Mouse (Mus musculus) CH12.LX (cell line): ENCODE measurements around the gene Spata18.

Experiments
- CHD2 ChIP-seq: IDR thresholded peaks from 2 replicates; pipeline ENCODE4 v1.6.1; 2011; ENCODE audit warnings: low read length, improper control_type of control experiment
- CTCF ChIP-seq, 2 experiments: IDR thresholded peaks in 1 of 2; conservative IDR thresholded peaks in 1 of 2; 2 replicates each; pipeline ENCODE4 v1.5.1; 2011 to 2012; ENCODE audit warnings: low read depth in 2 of 2, low read length in 2 of 2, improper control_type of control experiment in 1 of 2, inconsistent platforms in 1 of 2, mild to moderate bottlenecking in 1 of 2, moderate library complexity in 1 of 2
- MXI1 ChIP-seq: IDR thresholded peaks from 2 replicates; pipeline ENCODE4 v1.6.1; 2011; ENCODE audit warnings: mild to moderate bottlenecking, low read depth, low read length, improper control_type of control experiment
- POLR2A ChIP-seq: IDR thresholded peaks from 2 replicates; pipeline ENCODE4 v1.6.1; 2011; ENCODE audit warnings: low read depth, mild to moderate bottlenecking, improper control_type of control experiment, low read length
- ZC3H11A ChIP-seq: IDR thresholded peaks from 2 replicates; pipeline ENCODE4 v1.6.1; 2012; ENCODE audit warnings: low read depth, mild to moderate bottlenecking, inconsistent platforms, low read length, improper control_type of control experiment

DNA sequence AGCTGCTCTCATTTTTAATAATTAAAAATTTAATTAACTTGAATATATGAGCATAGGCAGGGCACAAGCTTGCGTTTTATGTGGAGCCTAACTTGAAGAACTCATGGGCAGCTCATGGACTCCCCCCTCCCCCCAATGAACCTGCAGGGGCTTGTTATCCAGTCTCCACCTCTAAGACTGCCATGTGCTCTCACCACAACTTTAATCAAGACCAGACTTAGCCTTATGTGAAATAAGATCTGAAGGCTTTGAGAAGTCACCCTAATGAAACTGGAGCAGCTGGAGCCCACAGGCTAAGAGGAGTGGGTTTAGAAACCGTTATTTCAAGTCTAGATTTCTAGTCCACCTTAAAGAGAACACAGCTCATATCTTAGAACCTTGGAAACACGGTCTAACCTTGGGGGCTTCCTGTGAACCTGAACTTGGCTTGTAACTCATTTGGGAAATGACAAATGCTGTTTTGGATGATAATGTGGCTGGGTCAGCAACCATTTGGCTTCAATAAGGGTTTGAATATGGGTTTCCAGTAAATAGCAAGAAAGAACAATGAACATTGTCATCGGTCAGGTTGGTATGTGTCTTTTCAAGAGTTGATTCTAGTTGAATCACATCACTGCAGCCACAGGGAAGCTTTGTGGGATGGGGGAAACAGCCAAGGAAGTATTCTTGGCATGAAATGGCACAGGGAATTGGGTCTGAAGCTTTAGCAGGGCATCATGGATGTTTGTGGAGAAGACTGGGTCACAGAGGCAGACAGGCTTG lies 43.3 kb downstream of the Spata18 start:
- TF ChIP-seq POLR2A, result no peak
- TF ChIP-seq ZC3H11A, result no peak
- TF ChIP-seq CTCF (conservative IDR thresholded peaks at IDR 0.05 in 1 of 2, IDR thresholded peaks at IDR 0.05 in 1 of 2; ENCODE audit: low read depth in 2 of 2, low read length in 2 of 2), result no peak
- TF ChIP-seq MXI1, result no peak
- TF ChIP-seq CHD2, result no peak
